Mouse (Mus musculus) CD4-positive, CD25-positive, alpha-beta regulatory T cell, adult 4 months (primary cell): ENCODE results near the gene Tspan5. TPM values are rescaled to one million over a fixed set of nuclear protein-coding genes. Genes with fewer than 3 reads are reported as not detected.

Experiments
- ATAC-seq: one replicate; pipeline ENCODE4 v1.8.0; 2017
- polyA plus RNA-seq, 2 experiments: library from polyadenylated mRNA; unstranded; fragments of 100-300 nt; shearing (Covaris generic); gene quantifications; one replicate each; pipeline ENCODE4 v1.2.1; 2017

Gene Tspan5
- polyA plus RNA-seq, 2 experiments from 2014 or later, result 4.3 to 4.5 TPM

DNA sequence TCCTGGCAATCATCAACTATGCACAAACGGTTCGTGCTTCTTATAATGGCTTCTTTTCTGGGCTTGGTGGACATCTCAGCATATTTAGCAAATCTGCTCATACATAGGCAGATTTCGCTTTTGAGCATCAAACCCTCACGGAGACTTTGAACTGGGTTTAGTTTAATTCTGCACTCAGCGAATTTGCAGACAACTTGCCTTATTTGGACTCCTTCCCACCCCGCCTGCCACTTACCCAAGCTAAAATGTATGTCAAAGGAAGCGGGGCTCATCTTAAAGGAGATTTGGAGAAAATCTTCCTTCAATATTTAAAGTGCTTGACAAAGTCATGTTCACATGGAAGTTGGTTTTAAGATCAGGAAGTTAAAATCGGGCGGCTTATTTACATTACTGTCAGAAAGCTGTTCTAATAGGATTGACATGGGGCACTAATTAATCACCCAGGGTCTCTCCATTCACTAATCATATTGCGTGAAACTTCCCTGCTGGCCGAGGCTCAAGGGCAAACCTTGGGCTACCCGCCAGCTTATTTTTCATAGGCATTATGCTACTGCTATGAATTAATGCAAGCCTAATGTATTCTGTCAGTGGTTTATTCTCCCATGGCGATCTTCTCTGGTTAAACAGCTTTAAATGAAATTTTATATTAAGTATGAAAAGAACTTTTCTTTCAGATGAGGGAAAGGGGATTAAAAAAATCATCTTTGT lies 111.1 kb downstream of the Tspan5 start:
- no peak for ATAC-seq

DNA sequence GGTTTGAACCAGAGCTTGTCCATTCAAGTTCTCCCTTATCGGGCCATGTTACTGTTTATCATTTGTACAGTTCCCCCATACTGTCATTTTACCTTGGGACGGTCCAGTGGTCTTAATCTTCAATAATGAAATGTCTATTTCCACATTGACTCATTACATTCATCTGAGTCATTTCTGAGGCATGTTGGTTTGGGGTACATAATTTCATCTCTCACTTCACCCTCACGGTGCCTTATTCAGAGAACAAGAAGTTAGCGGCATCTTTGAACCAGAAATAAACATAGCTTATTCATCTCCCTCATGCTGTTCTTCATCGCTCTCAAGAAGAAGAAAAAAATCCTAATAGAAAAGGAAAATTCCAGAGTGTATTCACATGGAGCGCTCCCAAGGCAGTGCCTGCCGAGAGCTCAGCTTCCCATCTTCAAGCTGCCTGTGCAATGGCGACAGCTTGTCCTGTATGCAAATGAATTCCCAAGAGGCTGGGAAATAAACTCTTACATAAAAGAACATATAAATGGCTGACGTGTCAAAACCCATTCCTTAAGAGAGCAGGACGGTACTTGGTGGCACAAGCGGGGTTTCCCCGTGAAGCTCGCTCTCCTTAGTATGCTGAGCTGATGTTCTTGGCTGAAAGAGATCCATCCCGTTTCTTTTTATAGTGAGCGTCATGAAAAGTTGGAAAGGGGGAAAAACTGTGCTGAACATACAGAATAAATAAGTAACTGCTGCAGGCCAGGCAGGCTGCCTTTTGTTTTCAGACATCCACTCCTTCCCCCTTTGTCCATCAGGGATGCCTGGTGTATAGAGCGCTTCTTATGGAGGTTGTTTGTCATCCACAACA lies 112.2 kb downstream of the Tspan5 start:
- no peak for ATAC-seq

DNA sequence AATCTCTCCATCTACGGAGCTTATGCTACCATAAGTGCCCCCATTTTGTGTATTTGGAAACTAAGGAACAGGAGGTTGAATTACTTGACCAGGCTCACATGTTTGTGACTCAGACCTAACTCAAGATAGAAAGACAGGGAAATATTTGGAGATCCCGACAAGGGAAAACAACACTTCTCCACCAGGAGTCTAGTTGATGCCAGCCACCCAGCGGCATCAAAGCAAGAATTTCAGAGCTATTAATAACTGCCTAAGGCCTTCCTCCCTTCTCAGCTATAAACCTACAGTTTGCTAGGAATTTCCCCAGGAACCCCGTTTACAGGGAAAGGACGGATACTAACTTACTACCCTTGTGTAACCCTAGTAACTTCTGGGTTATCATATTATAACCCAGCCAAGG lies 113.4 kb downstream of the Tspan5 start:
- no peak for ATAC-seq

DNA sequence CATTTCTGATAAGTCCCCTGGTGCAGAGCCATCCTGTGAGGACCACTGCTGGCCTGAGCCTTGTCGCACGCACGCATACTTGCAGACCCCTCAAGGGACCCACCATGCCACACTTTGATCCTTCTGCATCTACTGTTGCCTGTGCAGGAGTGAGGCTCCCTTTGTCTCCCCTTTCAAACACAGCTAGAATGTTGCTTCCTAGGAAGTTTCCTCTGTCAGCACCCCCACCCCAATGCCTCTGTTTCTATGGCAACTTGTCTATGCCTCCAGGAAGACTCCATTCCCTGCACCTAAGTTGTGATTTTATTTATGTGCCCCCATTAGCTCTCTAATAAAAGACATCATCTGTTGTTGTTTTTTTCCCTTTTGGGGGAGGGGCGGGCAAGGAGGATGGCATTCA lies 115.0 kb downstream of the Tspan5 start:
- no peak for ATAC-seq

DNA sequence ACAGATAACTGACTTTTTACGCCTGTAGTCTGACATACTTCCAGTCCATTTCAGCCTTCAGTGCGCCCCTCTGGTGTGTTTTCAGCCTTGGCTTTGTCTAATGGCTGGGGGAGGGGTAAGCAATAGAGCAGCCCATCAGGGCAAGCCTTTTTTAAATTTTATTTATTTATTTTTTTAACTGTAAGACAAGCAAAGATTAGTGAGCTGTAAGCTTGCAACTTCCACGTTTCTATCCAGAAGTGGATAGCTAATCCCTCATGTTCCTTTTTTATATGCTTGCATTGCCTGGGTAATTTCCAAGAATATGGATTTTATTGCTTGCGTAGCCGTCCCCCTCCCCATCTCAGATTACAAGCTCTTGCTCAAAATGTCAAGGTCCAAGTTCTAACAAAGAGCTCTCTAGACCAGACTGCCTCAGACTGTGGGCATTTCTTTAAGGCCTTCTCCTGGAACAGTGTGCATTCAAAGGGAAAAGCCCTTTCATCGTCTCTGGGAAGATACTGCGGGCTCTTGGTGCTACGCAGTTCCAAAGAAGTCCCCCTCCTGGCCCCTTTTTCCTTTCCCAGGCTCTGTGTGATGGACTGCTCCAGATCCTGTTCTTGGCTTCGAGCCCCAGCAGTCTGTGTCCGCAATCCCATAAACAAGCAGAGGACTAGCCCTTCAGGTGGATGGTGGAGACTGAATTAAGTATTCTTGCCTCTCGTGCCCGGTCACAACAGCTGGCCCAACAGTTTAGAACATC lies 116.0 kb downstream of the Tspan5 start:
- ATAC-seq, result no peak

DNA sequence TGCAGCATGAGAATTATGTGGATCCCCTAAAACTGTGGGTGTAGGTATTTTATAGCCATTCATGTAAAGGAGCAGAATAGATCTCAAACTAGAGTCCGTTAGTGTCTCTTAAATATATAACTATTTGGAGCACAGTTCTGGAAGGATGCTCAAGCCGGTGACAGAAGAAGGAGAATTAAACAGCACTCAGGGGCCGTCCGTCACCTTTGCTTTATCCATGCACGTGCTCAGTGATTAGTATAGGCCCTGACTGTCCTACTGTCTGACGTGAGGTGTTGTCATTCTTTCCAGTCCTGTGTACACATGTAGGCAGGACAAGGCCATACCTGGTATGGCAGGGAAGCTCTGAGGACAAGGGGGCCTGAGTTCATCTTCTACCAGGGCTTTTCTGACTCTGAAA lies 116.7 kb downstream of the Tspan5 start:
- ATAC-seq, result no peak

DNA sequence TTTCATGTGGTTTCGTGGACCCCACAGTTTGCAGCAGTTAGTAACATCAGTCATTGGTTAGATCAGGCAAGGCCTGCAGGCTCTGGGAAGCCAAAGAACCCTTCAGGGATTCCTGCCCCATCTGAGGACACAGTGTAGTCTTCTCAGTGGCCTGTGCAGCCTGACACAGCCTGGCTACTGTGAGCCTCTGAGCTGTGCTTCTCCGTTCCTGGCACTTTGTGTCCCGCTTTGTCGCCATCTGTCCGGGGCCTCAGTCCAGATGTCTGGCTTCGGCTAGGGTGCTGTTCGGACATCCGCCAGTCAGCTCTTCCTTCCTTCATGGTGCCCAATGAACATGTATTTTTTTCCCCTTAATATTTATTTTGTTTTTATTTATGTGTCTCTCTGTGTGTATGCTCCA lies 117.2 kb downstream of the Tspan5 start:
- ATAC-seq, result no peak

DNA sequence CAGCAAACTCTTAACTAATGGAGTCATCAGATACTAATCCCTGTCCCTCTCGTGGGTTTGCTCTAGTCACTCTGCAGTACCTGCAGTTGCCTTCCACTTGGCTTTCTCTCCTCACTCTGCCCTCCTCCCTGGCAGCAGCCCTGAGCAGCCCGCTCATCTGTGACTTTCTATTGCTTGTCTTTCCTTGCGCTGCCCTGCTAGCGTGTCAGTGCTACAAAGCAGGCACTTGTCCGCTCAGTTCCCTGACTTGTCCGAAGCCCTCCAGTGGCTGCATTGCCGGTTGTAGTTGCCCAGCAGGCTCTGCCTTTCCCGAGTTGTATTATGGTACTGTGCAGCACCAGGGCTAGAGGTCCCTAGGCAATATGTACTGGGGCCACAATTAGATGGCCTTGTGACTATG lies 117.7 kb downstream of the Tspan5 start:
- no peak for ATAC-seq

DNA sequence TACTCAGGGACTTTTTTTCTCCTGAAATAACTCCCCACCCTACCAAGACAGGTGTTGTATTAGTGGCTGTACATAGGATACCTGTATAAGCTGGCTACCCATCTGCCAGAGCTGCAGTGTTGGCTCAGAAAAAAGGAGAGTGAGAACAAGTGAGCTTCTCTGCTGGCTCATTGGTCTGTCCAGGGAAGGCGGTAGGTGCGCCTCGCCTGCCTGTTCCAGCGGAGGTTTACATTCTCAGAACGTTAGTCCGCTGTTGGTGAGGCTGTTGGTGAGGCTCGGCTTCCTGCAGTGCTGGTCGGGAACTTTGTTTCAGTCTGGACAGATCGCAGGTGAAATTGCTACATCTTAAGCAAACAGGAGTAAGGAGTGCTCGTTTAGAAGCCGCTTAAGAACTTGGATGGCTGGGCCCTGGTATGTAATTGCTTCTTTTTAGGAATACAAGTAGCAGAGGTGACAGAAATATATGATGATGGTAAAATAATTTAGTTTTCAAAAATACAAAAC lies 118.3 kb downstream of the Tspan5 start:
- no peak for ATAC-seq

DNA sequence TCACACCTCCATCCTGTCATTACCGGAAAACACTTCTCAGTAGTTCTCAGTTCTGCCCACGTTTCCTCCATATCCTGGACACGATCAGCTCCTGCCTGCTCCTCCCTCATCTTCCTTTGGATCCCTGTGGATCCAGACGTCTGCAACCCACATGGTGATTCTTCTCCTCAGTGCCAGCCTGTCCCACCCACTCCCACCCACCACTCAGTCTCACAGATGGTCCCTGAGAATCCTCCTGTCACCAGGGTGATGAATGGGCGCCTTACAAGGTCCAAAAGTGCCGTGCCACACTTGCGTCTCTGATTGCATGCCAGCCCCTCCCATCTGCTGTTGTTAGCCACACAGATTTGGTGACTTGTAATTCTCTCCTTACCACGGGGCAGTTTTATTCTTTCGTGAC lies 119.0 kb downstream of the Tspan5 start:
- ATAC-seq, result no peak

DNA sequence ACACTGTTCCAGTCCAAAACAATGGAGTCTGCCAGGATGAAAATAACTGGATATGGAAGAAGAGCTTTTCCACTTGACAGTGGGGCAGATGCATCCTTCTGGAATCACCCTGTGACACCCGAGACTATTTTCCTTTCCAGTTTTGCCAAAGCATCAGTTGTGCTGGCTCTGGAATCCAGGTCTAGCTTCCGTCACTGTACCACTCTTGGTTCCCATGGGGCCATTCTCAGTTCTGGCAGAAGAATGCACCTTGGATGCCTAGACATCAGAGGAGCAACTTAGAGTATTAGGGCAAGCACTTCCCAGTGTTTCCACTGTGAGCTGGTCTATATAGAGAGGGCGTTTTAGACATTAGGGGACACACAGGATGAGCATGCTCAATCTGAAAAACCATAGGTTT lies 119.6 kb downstream of the Tspan5 start:
- ATAC-seq, result no peak

DNA sequence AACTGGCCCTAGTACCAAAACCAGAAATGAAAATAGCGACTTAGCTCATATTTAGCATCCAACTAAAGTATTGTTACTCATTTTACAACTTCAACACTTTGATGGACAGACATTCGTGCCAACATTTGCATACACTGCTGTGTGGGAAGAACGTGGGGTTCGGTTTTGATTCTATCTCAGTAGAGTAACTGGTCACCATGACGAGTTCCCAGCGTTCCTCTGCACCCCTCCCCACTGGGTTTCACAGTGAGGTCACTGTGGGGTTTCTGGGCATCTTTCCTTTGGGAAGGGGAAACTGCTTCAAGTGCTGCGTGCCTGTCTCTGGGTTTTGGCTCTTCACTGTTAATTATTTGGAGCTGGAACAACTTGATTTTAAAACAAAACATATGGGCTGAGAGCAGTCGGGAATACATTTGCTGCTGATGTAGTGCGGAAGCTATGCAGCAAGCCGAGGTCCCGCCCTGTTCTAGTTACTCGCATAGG lies 122.2 kb downstream of the Tspan5 start:
- ATAC-seq, result peak; percentile 53

DNA sequence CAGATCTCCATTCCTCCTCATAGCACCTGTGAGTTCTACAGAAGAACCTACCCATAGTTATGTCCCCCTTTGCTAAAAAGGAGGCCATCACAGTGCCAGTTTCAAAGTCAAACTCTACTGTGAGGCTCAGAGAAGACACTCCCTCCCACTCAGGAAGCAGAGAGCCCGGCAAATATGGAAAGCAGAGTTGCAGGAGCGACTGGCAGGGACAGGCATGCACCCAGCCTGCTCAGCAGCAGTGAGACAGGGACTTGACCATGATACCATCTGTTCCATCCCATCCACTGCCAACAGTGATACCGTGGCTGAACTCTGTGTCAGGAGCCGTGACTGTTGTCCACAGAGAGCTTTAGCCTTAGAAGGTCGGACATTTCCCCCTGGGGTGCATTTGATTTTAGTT lies 123.3 kb downstream of the Tspan5 start:
- ATAC-seq, result no peak

DNA sequence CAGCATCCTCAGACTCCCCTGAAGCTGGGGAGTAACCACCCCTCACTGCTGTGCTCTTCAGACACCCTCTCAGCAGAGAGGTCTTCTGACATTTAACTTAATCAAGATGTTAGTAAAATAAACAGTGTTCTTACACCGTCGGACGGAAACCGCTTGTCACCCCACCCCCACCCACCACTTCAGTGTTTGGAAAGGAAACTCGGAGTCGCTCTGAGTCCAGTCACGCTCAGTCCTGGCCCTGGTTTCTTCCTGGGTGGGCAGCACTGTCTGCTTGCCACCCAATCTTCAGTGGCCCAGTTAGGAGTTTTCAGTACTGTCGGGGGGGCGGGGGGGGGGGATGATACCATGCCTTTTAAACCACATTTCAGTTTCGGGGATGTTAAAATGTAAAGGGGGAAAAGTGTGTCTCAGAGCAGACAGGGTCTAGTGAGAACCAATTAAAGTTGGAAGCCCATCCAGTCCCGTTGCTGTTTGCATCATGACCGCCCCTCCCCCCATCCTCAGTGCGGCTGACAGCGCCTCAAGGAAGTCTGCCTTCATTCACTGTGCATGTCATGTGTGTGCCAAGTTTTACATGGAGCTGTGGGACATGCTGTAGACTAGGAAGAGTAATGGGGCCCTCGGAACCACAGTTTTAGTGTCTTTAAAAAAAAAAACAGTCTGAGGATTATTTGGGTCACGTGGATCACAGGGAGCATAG lies 125.3 kb downstream of the Tspan5 start:
- ATAC-seq, result peak; percentile 50

DNA sequence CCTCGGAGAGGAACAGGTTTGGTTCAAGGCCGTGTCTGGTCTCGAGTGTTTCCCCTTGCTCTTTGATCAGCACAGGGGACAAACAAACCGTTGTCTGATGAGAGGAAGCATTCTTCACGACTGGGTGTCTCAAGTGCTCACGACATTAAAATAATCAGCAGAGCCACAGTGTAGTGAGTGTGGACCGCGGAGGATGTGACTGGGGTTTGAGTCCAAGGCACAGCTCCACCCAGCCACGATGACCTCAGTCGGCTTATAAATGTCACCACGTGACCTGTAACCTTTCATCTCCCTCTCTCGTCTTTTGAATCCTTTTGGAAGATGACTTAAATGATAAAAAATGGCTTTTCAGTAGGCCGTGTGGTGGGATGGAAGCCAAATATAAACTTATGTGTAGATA lies 126.4 kb downstream of the Tspan5 start:
- ATAC-seq, result no peak

DNA sequence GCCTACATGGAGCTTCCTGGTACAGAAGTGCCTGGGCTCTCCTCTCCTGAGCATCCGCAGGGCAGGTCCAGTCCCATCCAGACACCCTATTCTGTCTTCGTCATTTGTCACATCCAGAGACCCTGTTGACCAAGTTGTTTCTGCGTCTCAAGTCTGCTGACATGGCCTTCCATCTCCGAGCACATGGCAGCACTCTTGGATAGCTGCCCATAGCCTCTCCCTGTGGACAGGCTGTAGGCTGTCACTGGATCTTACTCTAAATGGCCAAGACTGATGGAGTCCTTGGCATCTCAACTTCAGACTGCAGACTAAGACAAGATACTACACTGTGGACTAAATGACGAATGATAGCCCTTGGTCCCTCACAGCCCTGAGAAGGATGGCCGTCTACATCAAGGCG lies 133.3 kb downstream of the Tspan5 start:
- no peak for ATAC-seq

DNA sequence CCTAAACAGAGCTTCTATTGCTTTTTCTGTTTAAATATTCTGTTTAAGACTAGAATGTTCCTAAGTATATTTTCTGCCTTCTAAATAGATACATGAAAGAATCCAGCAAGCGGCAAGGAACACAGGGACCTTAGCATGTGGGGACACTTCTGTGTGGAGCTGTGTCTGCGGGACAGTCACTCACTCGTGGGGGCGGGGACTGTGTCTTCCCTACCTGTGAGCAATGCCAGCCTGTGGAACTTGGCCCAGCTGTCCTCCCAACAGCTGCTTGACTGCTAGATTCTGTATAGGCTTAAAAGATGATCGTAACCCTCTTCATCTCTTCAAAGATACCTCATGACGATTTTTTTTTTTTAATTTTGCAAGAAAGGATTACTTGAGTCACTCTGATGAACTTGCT lies 133.9 kb downstream of the Tspan5 start:
- ATAC-seq, result no peak

DNA sequence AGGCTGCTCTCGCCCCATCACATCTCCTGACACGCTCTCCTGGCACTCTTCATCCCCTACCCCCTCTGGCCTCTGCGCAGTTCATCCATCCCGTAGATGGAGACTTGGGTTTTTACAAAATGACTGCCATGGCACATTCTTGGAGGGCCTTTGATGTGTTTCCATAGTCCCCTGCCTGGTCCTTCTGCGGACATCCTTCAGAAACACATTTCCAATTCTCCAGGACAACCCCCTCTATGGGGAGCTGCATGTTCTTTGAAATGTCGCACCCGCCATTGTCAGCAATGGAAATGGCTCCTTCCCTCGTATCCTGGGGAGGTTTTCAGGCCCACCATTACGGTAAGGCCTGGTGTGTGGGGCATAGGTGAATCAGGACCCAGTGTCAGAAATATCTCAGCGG lies 134.4 kb downstream of the Tspan5 start:
- ATAC-seq, result no peak

DNA sequence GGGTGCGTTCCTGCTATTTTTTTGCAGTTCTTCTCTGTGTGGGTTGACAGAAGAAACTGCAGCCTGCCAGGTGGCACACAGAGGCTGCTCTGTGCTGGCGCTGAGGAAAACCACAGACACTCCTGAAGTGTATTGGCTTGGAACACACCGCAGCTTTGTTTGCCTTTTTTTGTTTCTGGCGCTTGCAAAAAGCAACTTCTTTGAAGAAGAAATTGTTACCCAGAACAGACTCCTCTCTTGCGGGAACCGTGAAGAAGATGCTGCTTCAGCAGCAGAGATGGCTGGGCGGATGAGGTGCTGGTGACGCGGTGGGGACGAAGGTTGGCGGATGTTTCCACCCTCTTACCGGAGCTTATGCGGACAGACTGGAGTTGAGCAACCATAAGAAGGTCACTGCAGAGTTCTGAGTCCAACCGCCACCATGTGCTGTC lies 135.0 kb downstream of the Tspan5 start:
- peak; percentile 85 for ATAC-seq

DNA sequence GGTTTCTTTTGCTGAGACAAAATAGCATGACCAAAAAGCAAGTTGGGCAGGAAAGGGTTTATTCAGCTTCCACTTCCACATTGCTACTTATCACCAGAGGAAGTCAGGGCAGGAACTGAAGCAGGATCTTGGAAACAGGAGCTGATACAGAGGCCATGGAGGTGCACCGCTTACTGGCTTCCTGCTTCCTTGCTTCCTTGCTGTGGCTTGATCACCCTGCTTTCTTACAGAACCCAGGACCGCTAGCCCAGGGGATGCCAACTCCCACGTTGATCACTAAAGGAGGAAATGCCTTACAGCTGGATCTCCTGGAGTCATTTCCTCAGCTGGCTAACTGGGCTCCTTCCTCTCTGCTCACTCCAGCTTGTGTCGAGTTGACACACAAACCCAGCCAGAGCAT lies 135.7 kb downstream of the Tspan5 start:
- ATAC-seq, result peak; percentile 19

DNA sequence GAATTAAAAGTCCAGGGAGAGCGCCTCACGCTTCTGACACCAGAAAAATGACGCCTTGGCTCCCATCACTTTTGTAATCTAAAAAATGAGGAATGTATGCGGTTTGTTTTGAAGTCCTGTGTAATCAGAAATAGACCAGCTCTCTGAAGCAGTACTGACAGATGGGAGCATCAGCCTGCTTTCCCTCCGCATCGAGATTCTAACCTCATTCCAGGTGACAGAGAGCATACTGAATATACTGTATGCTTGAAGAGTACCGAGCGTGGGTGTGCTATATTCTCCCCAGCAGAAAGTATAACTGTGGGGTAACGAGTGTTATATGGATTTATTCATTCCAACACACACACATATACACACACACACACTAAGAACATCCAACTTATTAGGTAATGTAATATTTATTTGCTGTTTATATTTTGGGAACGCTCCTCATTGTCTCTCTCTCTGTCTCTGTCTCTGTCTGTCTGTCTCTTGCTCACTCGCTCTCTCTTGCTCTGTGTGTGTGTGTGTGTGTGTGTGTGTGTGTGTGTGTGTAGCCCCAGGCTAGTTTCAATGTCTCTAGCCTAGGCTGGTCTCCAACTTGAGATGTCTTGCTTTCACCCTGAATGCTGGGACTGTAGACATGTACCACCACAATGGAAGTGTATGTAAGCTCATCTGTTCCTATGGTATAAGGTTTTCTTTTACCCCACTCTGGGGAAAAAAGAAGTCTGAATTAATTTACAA lies 139.2 kb downstream of the Tspan5 start:
- no peak for ATAC-seq
